Mouse (Mus musculus): ENCODE data around the gene Thada. TPM values are rescaled to one million over a fixed set of nuclear protein-coding genes. Genes with fewer than 3 reads are reported as not detected.

Thada gene
- polyA plus RNA-seq, 1 experiment from 2014 or later: 7.9 TPM

DNA sequence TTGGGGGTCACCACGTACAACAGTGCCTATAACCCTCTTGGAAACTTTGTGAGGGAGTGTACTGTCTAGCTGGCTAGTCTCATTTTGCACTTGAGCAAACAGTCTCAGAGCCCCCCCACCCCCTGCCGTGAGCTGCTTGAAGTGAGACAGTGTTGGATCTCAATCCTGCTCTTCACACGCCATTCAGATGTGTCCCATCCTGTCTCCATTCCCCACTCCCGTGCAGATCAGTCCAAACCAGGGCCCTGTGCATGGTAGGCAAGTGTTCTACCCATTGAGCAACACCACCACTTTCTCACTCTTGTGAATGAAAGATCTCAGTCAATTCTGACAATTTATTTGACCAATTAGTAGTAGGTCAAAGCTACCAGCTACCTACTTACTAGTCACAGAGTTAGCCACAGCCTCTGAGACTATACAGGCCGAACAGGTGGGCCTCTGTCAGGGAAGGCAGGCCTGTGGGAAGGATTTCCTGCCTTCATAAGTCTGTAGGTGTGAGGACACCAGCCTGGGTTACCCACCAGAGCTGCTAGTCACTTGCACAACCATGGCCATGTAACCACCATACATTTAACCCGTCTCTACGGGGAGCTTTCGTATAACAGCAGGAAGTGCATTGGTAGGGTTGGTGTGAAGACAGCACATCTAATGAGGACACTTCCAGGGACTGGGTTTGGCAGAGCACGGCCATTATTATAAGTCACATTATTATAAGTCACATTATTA is 299.7 kb downstream of the Thada start:
- H3K4me1 ChIP-seq: peaks cover 27% of the 10 kb centered on the region
- H3K27ac ChIP-seq (replicated peaks): no peak overlapping the region
- 86% methylated on average over 9 of the region's 9 CpGs for WGBS
- H3K36me3 ChIP-seq: no peaks in the 10 kb centered on the region
- no peak overlapping the region for H3K4me3 ChIP-seq (replicated peaks)
- no peaks in the 10 kb centered on the region for H3K27me3 ChIP-seq
- no peak for ATAC-seq (ENCODE audit: insufficient number of reproducible peaks, low FRiP score, low TSS enrichment, low read depth)
- no peak overlapping the region for H3K4me2 ChIP-seq (replicated peaks)
- no peak overlapping the region for H3K9ac ChIP-seq
- H3K9me3 ChIP-seq (replicated peaks): no peaks in the 10 kb centered on the region

DNA sequence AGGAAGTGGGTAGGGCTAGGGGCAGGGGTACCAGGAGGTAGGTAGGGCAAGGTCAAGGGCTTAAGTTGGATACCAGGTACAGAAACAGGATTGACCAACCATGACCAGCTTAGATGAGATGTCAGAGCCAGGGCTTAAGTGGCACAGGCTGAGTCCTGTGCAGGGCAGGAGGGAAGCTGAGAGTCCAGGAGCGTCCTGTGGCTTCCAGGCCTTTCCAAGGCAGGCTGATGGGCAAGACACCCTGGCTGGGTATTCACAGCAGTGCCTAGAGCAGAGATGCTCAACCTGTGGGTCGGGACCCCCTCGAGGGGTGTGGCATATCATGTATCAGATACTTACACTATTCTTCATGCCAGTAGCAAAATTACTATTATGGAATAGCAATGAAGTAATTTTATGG is 300.3 kb downstream of the Thada start:
- H3K9ac ChIP-seq: no peak overlapping the region
- H3K27ac ChIP-seq (replicated peaks): no peak overlapping the region
- no peak overlapping the region for H3K4me3 ChIP-seq (replicated peaks)
- ATAC-seq (ENCODE audit: insufficient number of reproducible peaks, low FRiP score, low TSS enrichment, low read depth): no peak
- H3K4me1 ChIP-seq: peaks cover 31% of the 10 kb centered on the region
- no peaks in the 10 kb centered on the region for H3K27me3 ChIP-seq
- H3K4me2 ChIP-seq (replicated peaks): no peak overlapping the region
- WGBS: 76% methylated on average over 3 of the region's 3 CpGs
- no peaks in the 10 kb centered on the region for H3K9me3 ChIP-seq (replicated peaks)
- H3K36me3 ChIP-seq: no peaks in the 10 kb centered on the region

DNA sequence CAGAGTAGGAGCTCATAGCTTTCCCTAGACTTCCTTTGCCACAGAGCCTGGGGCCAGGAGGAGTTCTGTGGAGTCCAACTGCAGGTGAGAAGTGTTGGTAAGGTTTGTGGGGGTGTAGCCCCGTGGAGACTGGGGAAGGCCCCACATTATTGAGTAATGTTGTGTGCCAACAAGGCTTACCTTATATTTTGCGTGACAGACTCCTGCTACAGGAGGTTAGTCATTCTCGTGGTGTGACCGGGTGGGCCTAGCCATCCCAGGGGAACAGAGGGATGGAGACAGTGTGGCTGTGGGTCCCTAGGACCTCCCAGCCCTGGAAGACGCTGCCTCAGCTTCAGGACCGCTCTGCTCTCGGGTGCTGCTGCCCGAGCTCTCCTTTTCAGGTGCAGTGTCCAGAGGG is 301.9 kb downstream of the Thada start:
- ATAC-seq (ENCODE audit: insufficient number of reproducible peaks, low FRiP score, low TSS enrichment, low read depth): no peak
- H3K4me3 ChIP-seq (replicated peaks): no peak overlapping the region
- no peaks in the 10 kb centered on the region for H3K9me3 ChIP-seq (replicated peaks)
- no peak overlapping the region for H3K9ac ChIP-seq
- no peaks in the 10 kb centered on the region for H3K27me3 ChIP-seq
- WGBS: 75% methylated on average over 8 of the region's 8 CpGs
- no peak overlapping the region for H3K4me2 ChIP-seq (replicated peaks)
- H3K27ac ChIP-seq (replicated peaks): no peak overlapping the region
- H3K4me1 ChIP-seq: peaks cover 31% of the 10 kb centered on the region
- no peaks in the 10 kb centered on the region for H3K36me3 ChIP-seq

DNA sequence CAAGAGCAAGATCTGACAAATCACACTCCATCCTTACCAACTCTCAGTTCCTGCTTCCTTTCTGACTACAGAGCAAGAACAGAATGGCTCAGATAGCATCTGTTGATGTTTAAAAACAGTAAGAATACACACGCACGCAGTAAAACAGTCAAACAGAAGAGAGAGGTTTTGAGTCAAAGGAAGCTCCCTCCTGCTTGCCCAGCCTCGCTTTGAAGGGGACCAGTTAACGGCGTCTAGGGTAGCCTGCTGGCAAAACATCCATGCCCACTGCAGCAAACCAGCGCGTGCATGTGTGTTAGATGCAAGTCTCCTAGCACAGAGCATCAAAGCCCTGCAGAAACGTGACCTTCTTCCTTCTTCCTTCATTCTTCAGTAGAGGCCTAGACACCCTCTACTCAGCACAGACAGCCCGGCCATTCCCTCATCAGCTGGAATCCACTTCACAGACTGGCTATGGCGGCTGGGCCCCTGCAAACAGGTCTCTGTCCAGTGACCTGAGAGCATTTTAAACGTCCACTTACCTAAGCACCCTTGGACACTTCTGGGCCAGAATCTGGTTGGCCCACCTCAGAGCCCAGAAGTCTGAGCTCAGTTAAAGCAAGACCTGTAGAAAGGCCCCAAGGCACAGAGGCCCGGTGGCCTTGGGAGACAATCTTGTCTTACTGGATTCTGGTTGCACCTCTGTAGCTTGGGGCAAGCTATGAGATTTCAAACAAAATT is 302.8 kb downstream of the Thada start:
- Histone ChIP-seq H3K27ac (replicated peaks) (peak overlapping the region; percentile 53; the same call in 1 of the 2 replicates), H3K4me3 (replicated peaks) (no peak overlapping the region)

DNA sequence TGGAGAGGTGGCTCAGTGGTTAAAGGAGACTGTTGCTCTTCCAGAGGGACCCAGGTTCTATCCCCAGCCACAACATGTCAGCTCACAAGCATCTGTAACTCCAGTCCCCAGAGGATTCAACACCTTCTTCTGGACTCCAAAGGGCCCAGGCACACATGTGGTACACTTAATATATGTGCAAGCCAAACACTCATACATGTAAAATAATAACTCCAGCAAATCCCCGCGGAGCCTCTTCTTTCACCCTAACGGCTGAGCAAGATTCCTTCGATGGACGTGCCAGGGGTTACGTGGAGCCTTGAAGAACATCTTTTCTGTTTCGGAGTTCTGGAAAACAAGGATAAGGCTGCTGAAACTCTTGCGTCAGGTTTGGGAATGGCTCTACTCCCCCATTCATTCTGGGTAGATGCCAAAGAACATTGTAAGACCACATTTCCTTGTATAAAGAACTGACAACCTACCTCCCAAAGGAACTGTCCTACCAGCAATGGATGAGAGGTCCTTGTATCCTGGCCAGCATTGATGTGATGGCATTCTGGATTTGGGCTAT is 303.7 kb downstream of the Thada start:
- Histone ChIP-seq H3K27me3 (0 out of 2 replicates have a peak, but pooled peaks cover 2% of the 10 kb centered on the region), H3K4me1 (peaks cover 32% of the 10 kb centered on the region), H3K27ac (replicated peaks) (peak overlapping the region; percentile 53), H3K36me3 (no peaks in the 10 kb centered on the region), H3K9me3 (replicated peaks) (no peaks in the 10 kb centered on the region), H3K4me2 (replicated peaks) (no peak overlapping the region), H3K4me3 (replicated peaks) (no peak overlapping the region), H3K9ac (no peak overlapping the region)
- 65% methylated on average over 8 of the region's 8 CpGs for WGBS
- no peak for ATAC-seq (ENCODE audit: insufficient number of reproducible peaks, low FRiP score, low TSS enrichment, low read depth)

More for the DNA sequence above, 302.8 kb downstream of the Thada start:
- Histone ChIP-seq H3K4me1 (peaks cover 31% of the 10 kb centered on the region), H3K9ac (no peak overlapping the region), H3K36me3 (no peaks in the 10 kb centered on the region), H3K4me2 (replicated peaks) (no peak overlapping the region), H3K27me3 (no peaks in the 10 kb centered on the region), H3K9me3 (replicated peaks) (no peaks in the 10 kb centered on the region)
- ATAC-seq (ENCODE audit: insufficient number of reproducible peaks, low FRiP score, low TSS enrichment, low read depth): no peak
- 56% methylated on average over 12 of the region's 12 CpGs for WGBS

DNA sequence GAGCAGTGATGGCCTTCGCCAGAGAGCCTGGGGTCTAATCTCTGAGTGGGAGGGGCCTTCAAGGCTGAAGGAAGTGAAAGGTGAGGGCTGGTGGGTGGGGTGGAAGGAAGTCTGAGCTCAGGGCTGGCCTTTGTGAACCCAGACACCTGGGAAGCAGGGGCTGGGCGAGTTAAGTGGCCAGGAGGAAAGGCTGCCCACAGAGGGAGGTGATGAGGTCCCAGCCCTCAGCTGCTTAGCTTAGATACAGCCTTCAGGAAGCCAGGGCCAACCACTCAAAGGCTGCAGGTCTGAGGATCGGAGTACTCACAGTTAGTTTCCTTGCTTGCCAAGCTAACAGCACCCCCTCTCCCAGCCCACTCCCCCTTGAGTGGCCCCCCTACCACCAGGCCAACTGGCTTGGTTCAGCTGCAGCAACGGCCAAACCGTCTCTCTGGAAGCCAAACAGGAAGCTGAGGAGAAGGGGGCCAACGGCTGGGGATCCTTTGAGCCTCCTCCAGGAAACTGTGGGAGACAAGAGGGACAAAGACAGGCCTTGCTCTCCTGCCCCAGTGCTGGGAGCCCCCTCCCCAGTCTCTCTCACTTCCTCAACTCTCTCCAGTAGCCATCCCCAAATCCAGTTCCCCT is 304.7 kb downstream of the Thada start:
- Histone ChIP-seq H3K9ac (no peak overlapping the region), H3K4me2 (replicated peaks) (no peak overlapping the region), H3K36me3 (no peaks in the 10 kb centered on the region), H3K9me3 (replicated peaks) (no peaks in the 10 kb centered on the region), H3K27me3 (0 out of 2 replicates have a peak, but pooled peaks cover 5% of the 10 kb centered on the region), H3K4me1 (peaks cover 36% of the 10 kb centered on the region), H3K4me3 (replicated peaks) (no peak overlapping the region), H3K27ac (replicated peaks) (peak overlapping the region; percentile 53)
- peak; percentile 41; the same call in 1 of the 2 replicates for ATAC-seq (ENCODE audit: insufficient number of reproducible peaks, low FRiP score, low TSS enrichment, low read depth)
- WGBS: 39% methylated on average over 6 of the region's 6 CpGs

DNA sequence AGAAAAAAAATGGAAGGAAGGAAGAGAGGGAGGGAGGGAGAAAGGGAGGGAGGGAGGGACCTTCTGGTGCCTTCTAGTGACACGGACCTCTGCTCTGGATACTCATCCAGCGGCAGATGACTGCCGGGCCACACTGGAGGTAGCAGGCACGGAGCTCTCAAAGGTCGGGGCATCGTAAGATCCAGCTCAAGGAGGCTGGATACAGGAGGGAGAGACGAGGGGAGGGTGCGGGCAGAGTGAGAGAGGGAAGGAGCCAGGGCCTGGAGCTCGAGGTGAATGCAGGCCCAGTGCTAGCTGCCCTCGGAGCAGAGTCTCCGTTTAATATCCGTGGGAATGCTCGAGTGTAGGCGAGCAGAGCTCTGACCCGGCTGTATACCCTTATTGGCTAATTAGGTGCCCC is 307.1 kb downstream of the Thada start:
- no peak overlapping the region for H3K27ac ChIP-seq (replicated peaks)
- H3K9me3 ChIP-seq (replicated peaks): no peaks in the 10 kb centered on the region
- H3K4me3 ChIP-seq (replicated peaks): no peak overlapping the region
- H3K4me2 ChIP-seq (replicated peaks): no peak overlapping the region
- ATAC-seq (ENCODE audit: insufficient number of reproducible peaks, low FRiP score, low TSS enrichment, low read depth): no peak
- H3K27me3 ChIP-seq: 0 out of 2 replicates have a peak, but pooled peaks cover 5% of the 10 kb centered on the region
- WGBS: 60% methylated on average over 15 of the region's 15 CpGs
- H3K9ac ChIP-seq: no peak overlapping the region
- H3K36me3 ChIP-seq: no peaks in the 10 kb centered on the region
- H3K4me1 ChIP-seq: peaks cover 31% of the 10 kb centered on the region

DNA sequence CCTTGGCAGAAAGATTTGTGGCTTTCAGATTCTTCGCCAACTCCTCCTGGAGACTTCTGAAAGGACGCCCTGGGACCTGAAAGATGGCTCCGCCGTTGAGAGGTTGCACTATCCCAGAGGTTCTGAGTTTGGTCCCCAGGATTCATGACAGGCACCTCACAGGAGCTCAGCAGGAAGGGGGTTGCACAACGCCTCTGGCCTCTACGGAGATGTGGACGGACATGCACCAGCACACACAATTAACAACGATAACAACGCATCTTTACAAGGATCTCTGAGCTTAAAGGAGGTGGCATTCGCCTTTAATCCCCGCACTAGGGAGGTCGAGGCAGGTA is 307.6 kb downstream of the Thada start:
- no peak for ATAC-seq (ENCODE audit: insufficient number of reproducible peaks, low FRiP score, low TSS enrichment, low read depth)
- H3K9me3 ChIP-seq (replicated peaks): no peaks in the 10 kb centered on the region
- H3K9ac ChIP-seq: no peak overlapping the region
- no peaks in the 10 kb centered on the region for H3K36me3 ChIP-seq
- H3K4me2 ChIP-seq (replicated peaks): no peak overlapping the region
- H3K4me3 ChIP-seq (replicated peaks): no peak overlapping the region
- H3K27ac ChIP-seq (replicated peaks): no peak overlapping the region
- 84% methylated on average over 12 of the region's 12 CpGs for WGBS
- 0 out of 2 replicates have a peak, but pooled peaks cover 5% of the 10 kb centered on the region for H3K27me3 ChIP-seq
- H3K4me1 ChIP-seq: peaks cover 29% of the 10 kb centered on the region

DNA sequence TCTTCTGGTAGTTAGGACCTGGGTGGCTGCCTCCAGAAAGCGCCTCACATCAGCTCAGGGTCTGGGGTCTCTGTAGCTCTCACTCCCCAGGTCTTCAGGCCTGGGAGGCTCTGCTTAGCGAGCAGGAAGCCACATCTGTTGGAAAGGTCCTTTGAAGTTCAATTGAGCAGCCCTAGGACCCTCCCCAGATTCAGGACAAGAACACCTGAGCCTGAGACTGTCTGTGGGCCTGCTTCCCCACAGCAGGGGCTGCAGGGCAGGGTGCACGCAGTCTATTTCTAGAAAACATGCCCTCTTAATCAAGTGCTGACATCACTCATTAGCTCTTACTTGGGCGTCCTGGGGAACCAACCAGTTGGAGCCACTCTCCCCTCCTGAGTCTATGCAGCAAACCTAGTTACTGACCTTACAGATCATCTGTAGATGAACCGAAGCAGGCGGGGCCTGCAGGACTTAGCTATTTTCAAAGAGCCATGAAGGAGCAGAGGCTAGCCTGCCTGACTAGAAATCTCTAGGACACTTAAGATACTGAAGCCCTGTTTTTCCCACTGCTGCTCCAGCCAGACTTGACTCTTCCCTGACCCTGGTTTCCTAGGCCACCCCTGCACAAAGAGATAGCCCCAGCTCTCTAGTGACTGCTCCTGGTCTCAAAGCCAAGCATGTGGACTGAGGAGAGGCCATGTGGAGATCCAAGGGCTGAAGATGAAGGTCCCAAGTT is 308.1 kb downstream of the Thada start:
- Histone ChIP-seq H3K9me3 (replicated peaks) (no peaks in the 10 kb centered on the region), H3K4me3 (replicated peaks) (no peak overlapping the region), H3K27ac (replicated peaks) (no peak overlapping the region), H3K4me1 (peaks cover 25% of the 10 kb centered on the region), H3K36me3 (no peaks in the 10 kb centered on the region), H3K27me3 (0 out of 2 replicates have a peak, but pooled peaks cover 5% of the 10 kb centered on the region), H3K4me2 (replicated peaks) (no peak overlapping the region), H3K9ac (no peak overlapping the region)
- ATAC-seq (ENCODE audit: insufficient number of reproducible peaks, low FRiP score, low TSS enrichment, low read depth): no peak
- 67% methylated on average over 6 of the region's 6 CpGs for WGBS

DNA sequence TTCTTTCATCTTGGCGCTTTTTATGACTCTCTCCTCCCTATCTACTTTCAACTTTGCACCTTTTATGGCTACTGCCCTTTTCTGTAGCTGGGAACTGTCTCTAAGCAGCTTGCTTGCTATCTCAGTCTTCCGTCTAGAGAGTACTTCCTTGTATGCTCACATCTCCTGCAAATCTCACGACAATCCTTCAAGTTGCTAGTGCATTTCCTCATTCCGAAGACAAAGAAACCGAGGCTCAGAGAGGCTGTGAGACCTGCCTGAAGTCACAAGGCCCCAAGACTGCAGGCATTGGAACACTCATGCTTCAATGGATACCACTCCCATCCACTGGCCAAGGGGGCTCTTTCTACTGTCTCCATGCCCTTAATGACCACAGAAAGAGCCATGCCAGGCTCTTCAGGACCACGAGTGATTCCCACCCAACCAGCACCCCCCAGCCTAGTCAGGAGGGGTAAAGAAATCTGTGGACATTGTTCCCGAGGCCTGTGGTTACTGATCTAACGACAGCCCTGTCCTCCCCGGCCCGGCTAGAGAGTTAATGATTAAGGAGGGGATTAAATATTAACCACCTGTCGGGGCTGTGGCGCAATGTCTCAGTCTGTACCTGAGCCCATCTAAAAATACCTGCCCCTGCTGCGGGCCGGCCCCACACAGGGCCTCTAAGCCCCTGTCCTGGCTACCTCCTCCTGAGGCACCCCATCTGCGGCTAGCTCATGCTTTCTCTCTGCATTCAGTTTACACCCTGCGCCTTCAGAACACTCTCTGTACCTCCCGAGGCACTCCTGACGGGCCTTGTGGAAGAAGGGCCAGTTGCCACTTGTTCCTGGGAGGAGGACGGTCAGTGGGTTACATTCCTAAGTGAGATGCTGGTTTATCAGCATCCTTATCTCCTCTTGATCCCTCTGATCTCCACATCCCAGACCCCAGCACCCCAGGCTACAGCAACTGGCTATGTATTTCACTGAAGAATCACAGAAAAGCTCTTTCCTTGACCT is 309.0 kb downstream of the Thada start:
- WGBS: 46% methylated on average over 19 of the region's 19 CpGs
- H3K27ac ChIP-seq (replicated peaks): no peak overlapping the region
- H3K4me3 ChIP-seq (replicated peaks): no peak overlapping the region
- H3K9ac ChIP-seq: no peak overlapping the region
- no peaks in the 10 kb centered on the region for H3K9me3 ChIP-seq (replicated peaks)
- H3K4me2 ChIP-seq (replicated peaks): no peak overlapping the region
- no peak for ATAC-seq (ENCODE audit: insufficient number of reproducible peaks, low FRiP score, low TSS enrichment, low read depth)
- H3K27me3 ChIP-seq: 0 out of 2 replicates have a peak, but pooled peaks cover 5% of the 10 kb centered on the region
- no peaks in the 10 kb centered on the region for H3K36me3 ChIP-seq
- peaks cover 16% of the 10 kb centered on the region for H3K4me1 ChIP-seq
